Mouse (Mus musculus) frontal cortex, adult 2 months (tissue): ENCODE data around the gene Dst. TPM values are rescaled to one million over a fixed set of nuclear protein-coding genes. Genes with fewer than 3 reads are reported as not detected.

Source experiments
- DNase-seq, 2 experiments: peaks; one replicate each; pipeline ENCODE4 v3.0.0; 2022; ENCODE audit warnings: low spot score in 1 of 2; ENCODE audit errors: extremely low spot score in 1 of 2
- polyA plus RNA-seq: library from polyadenylated mRNA; depleted of rRNA; stranded (reverse); fragments of >200 nt; gene quantifications from 2 replicates; pipeline ENCODE4 v1.2.3, GENCODE M21; 2012

Gene Dst
- polyA plus RNA-seq, 1 experiment = 80.9 TPM

- no peak for DNase-seq
Measured at GRCm38 (mm10) chr1:34093652-34094051, 185.6 kb downstream of the Dst start.

- DNase-seq = peak in 1 of 2 experiments; percentile 40
Measured at GRCm38 (mm10) chr1:34094301-34094700, 186.3 kb downstream of the Dst start.

GRCm38 (mm10) chr1:34095173-34095572 lies 187.1 kb downstream of the Dst start:
- DNase-seq = no peak

GRCm38 (mm10) chr1:34096923-34097322 lies 188.9 kb downstream of the Dst start:
- DNase-seq = no peak

GRCm38 (mm10) chr1:34097640-34098039 lies 189.6 kb downstream of the Dst start:
- DNase-seq = peak in 1 of 2 experiments; percentile 45

GRCm38 (mm10) chr1:34099439-34099838 lies 191.4 kb downstream of the Dst start:
- no peak for DNase-seq

- no peak for DNase-seq
Measured at GRCm38 (mm10) chr1:34100385-34100784, 192.4 kb downstream of the Dst start.

GRCm38 (mm10) chr1:34102604-34103003 lies 194.6 kb downstream of the Dst start:
- DNase-seq = no peak

GRCm38 (mm10) chr1:34103176-34103575 lies 195.2 kb downstream of the Dst start:
- DNase-seq = no peak

- DNase-seq = no peak
Measured at GRCm38 (mm10) chr1:34103713-34104172, 195.7 kb downstream of the Dst start.

GRCm38 (mm10) chr1:34104846-34105245 lies 196.8 kb downstream of the Dst start:
- DNase-seq = no peak

- no peak for DNase-seq
Measured at GRCm38 (mm10) chr1:34106606-34107005, 198.6 kb downstream of the Dst start.

GRCm38 (mm10) chr1:34107076-34107475 lies 199.1 kb downstream of the Dst start:
- DNase-seq = no peak

GRCm38 (mm10) chr1:34109599-34110210 lies 201.7 kb downstream of the Dst start:
- DNase-seq = no peak

- no peak for DNase-seq
Measured at GRCm38 (mm10) chr1:34110862-34111261, 202.8 kb downstream of the Dst start.

GRCm38 (mm10) chr1:34111954-34112353 lies 203.9 kb downstream of the Dst start:
- no peak for DNase-seq

- no peak for DNase-seq
Measured at GRCm38 (mm10) chr1:34116444-34116843, 208.4 kb downstream of the Dst start.

GRCm38 (mm10) chr1:34117056-34117455 lies 209.0 kb downstream of the Dst start:
- no peak for DNase-seq

- no peak for DNase-seq
Measured at GRCm38 (mm10) chr1:34117709-34118108, 209.7 kb downstream of the Dst start.

GRCm38 (mm10) chr1:34120066-34120465 lies 212.0 kb downstream of the Dst start:
- DNase-seq = no peak

- DNase-seq = no peak
Measured at GRCm38 (mm10) chr1:34120602-34121001, 212.6 kb downstream of the Dst start.

GRCm38 (mm10) chr1:34121157-34122015 lies 213.4 kb downstream of the Dst start:
- peak in 1 of 2 experiments; percentile 36 for DNase-seq
